Mouse (Mus musculus) adrenal gland, postnatal 36 days (tissue): ENCODE results near the gene Bcl2l12. TPM values are rescaled to one million over a fixed set of nuclear protein-coding genes. Genes with fewer than 3 reads are reported as not detected.
A peak's percentile ranks its signal among the peaks of the same experiment; 100 is the strongest.

Experiments used
- DNase-seq, 2 experiments: peaks; one replicate each; pipeline ENCODE4 v3.0.0; 2021; ENCODE audit warnings: mixed read lengths in 1 of 2
- total RNA-seq, 2 experiments: library from RNA; stranded (reverse); gene quantifications; 2 replicates each; pipeline ENCODE4 v1.2.3; 2021

Gene Bcl2l12
- total RNA-seq, 2 experiments from 2014 or later: 16.5 to 17.4 TPM

GRCm38 (mm10) chr7:45017242-45018061, 18.9 kb upstream of the Bcl2l12 start, which contains the start of gene Rras:
TSS of gene Rras (plus strand) at chr7:45017961.
- DNase-seq: peak; percentile 92

- no peak for DNase-seq
Measured at GRCm38 (mm10) chr7:45016761-45017160, 18.2 kb upstream of the Bcl2l12 start.

GRCm38 (mm10) chr7:45015957-45016612, 17.6 kb upstream of the Bcl2l12 start, which contains the start of gene Scaf1:
TSS of gene Scaf1 (minus strand) at chr7:45016363.
- peak; percentile 99 for DNase-seq

GRCm38 (mm10) chr7:45015344-45015956, 16.9 kb upstream of the Bcl2l12 start:
- DNase-seq: no peak

GRCm38 (mm10) chr7:45014096-45014451, 15.6 kb upstream of the Bcl2l12 start:
- DNase-seq: no peak

- no peak for DNase-seq
Measured at GRCm38 (mm10) chr7:45013366-45014095, 15.0 kb upstream of the Bcl2l12 start.

- no peak for DNase-seq
Measured at GRCm38 (mm10) chr7:45012824-45013223, 14.3 kb upstream of the Bcl2l12 start.

- no peak for DNase-seq
Measured at GRCm38 (mm10) chr7:45012011-45012410, 13.5 kb upstream of the Bcl2l12 start.

- DNase-seq: no peak
Measured at GRCm38 (mm10) chr7:45008411-45008810, 9.9 kb upstream of the Bcl2l12 start.

GRCm38 (mm10) chr7:45007846-45008245, 9.3 kb upstream of the Bcl2l12 start:
- no peak for DNase-seq

GRCm38 (mm10) chr7:45007141-45007540, 8.6 kb upstream of the Bcl2l12 start:
- DNase-seq: no peak

GRCm38 (mm10) chr7:45006503-45006902, 8.0 kb upstream of the Bcl2l12 start:
- no peak for DNase-seq

GRCm38 (mm10) chr7:45005321-45005992, 6.9 kb upstream of the Bcl2l12 start:
- no peak for DNase-seq

- DNase-seq: no peak
Measured at GRCm38 (mm10) chr7:45004546-45004945, 6.0 kb upstream of the Bcl2l12 start.

GRCm38 (mm10) chr7:45002440-45002839, 3.9 kb upstream of the Bcl2l12 start:
- DNase-seq: peak; percentile 73 to 76

- peak in 1 of 2 experiments; percentile 55 for DNase-seq
Measured at GRCm38 (mm10) chr7:45000539-45001114, 2.1 kb upstream of the Bcl2l12 start.

GRCm38 (mm10) chr7:44999753-45000152, 1.2 kb upstream of the Bcl2l12 start:
- DNase-seq: no peak

GRCm38 (mm10) chr7:44997940-44998428, 528 bp downstream of the Bcl2l12 start:
- DNase-seq: no peak

- peak; percentile 96 for DNase-seq
Measured at GRCm38 (mm10) chr7:44997231-44997939, 1.1 kb downstream of the Bcl2l12 start, which contains the start of gene Irf3. TSS of gene Irf3 (plus strand) at chr7:44997648.

GRCm38 (mm10) chr7:44996672-44997071, 1.8 kb downstream of the Bcl2l12 start:
- DNase-seq: no peak
